Mouse (Mus musculus) MEL (cell line): ENCODE measurements at regions not wholly inside any gene's neighbourhood (a gene's known extent, or its start where the extent isn't known, plus 50 kb on each side); places are given as distances from the start of the nearest gene placed in this dataset.

Source experiments
- DNase-seq: peaks from one replicate; pipeline ENCODE4 v3.0.0; 2011; ENCODE audit warnings: low read depth, low spot score
- H3K27ac ChIP-seq: 2 replicates; pipeline ENCODE4 v1.5.1; 2012; ENCODE audit warnings: low read depth, mild to moderate bottlenecking, control low read depth, low read length, moderate library complexity; ENCODE audit not compliant: control insufficient read depth
- H3K27me3 ChIP-seq, 2 experiments: fragments of 150-350 bp in 1 of 2; sonication (generic) in 1 of 2; 2 replicates each; pipeline ENCODE4 v1.6.1; 2012; ENCODE audit warnings: low read length in 2 of 2, mild to moderate bottlenecking in 2 of 2, improper control_type of control experiment in 1 of 2, moderate library complexity in 1 of 2; ENCODE audit not compliant: insufficient read depth in 2 of 2, control insufficient read depth in 1 of 2
- H3K36me3 ChIP-seq, 2 experiments: 2 replicates each; pipeline ENCODE4 v1.6.1; 2012 to 2014; ENCODE audit warnings: low read length in 2 of 2, improper control_type of control experiment in 1 of 2, inconsistent platforms in 1 of 2, mild to moderate bottlenecking in 1 of 2; ENCODE audit not compliant: insufficient read depth in 2 of 2, control insufficient read depth in 1 of 2
- H3K4me1 ChIP-seq, 2 experiments: fragments of 150-350 bp in 1 of 2; sonication (generic) in 1 of 2; 2 replicates each; pipeline ENCODE4 v1.6.1; 2012; ENCODE audit warnings: low read length in 2 of 2, improper control_type of control experiment in 1 of 2, mild to moderate bottlenecking in 1 of 2; ENCODE audit not compliant: insufficient read depth in 2 of 2, control insufficient read depth in 1 of 2
- H3K4me3 ChIP-seq, 2 experiments: fragments of 150-350 bp in 1 of 2; sonication (generic) in 1 of 2; 2 replicates each; pipeline ENCODE4 v1.5.1; 2012; ENCODE audit warnings: low read depth in 2 of 2, low read length in 2 of 2, mild to moderate bottlenecking in 2 of 2, moderate library complexity in 2 of 2, control low read depth in 1 of 2, improper control_type of control experiment in 1 of 2; ENCODE audit not compliant: control insufficient read depth in 1 of 2, insufficient read depth in 1 of 2
- H3K79me2 ChIP-seq: 2 replicates; pipeline ENCODE4 v1.6.1; 2012; ENCODE audit warnings: mild to moderate bottlenecking, low read length, moderate library complexity; ENCODE audit not compliant: control insufficient read depth, poor library complexity, insufficient read depth
- H3K9ac ChIP-seq: 2 replicates; pipeline ENCODE4 v1.6.1; 2012; ENCODE audit warnings: low read depth, mild to moderate bottlenecking, control low read depth, low read length, moderate library complexity; ENCODE audit not compliant: control insufficient read depth, poor library complexity, severe bottlenecking
- H3K9me3 ChIP-seq: fragments of 150-350 bp; sonication (generic); replicated peaks from 2 replicates; pipeline ENCODE4 v1.6.1; 2012; ENCODE audit warnings: mild to moderate bottlenecking, low read length, improper control_type of control experiment, moderate library complexity; ENCODE audit not compliant: insufficient read depth
- BHLHE40 ChIP-seq: IDR thresholded peaks from 2 replicates; pipeline ENCODE4 v1.6.1; 2012; ENCODE audit warnings: low read depth, mild to moderate bottlenecking, inconsistent platforms, low read length, improper control_type of control experiment, borderline replicate concordance
- CTCF ChIP-seq, 3 experiments: IDR thresholded peaks in 2 of 3; conservative IDR thresholded peaks in 1 of 3; 2 replicates each; pipeline ENCODE4 v1.5.1; 2011 to 2012; ENCODE audit warnings: low read length in 3 of 3, low read depth in 2 of 3, mild to moderate bottlenecking in 2 of 3, improper control_type of control experiment in 1 of 3, inconsistent platforms in 1 of 3, mixed read lengths in 1 of 3, moderate library complexity in 1 of 3; ENCODE audit not compliant: control insufficient read depth in 1 of 3, insufficient read depth in 1 of 3, poor library complexity in 1 of 3, severe bottlenecking in 1 of 3
- ELF1 ChIP-seq: IDR thresholded peaks from 2 replicates; pipeline ENCODE4 v1.6.1; 2014; ENCODE audit warnings: low read depth, mild to moderate bottlenecking, inconsistent platforms, low read length, improper control_type of control experiment, moderate library complexity
- EP300 ChIP-seq, 2 experiments: IDR thresholded peaks; 2 replicates each; pipeline ENCODE4 v1.6.1; 2011; ENCODE audit warnings: improper control_type of control experiment in 2 of 2, low read length in 2 of 2, low read depth in 1 of 2, mild to moderate bottlenecking in 1 of 2
- ETS1 ChIP-seq: IDR thresholded peaks from 2 replicates; pipeline ENCODE4 v1.6.1; 2012; ENCODE audit warnings: low read depth, mild to moderate bottlenecking, inconsistent platforms, low read length, improper control_type of control experiment, moderate library complexity
- HCFC1 ChIP-seq: IDR thresholded peaks from 2 replicates; pipeline ENCODE4 v1.6.1; 2012; ENCODE audit warnings: low read depth, mild to moderate bottlenecking, inconsistent platforms, low read length, improper control_type of control experiment, moderate library complexity
- JUND ChIP-seq: IDR thresholded peaks from 2 replicates; pipeline ENCODE4 v1.6.1; 2011; ENCODE audit warnings: low read depth, mild to moderate bottlenecking, improper control_type of control experiment, low read length
- KAT2A ChIP-seq: conservative IDR thresholded peaks from 2 replicates; pipeline ENCODE4 v1.6.1; 2012; ENCODE audit warnings: low read depth, low read length, improper control_type of control experiment, inconsistent platforms
- MAFK ChIP-seq: IDR thresholded peaks from 2 replicates; pipeline ENCODE4 v1.6.1; 2011; ENCODE audit warnings: low read depth, mild to moderate bottlenecking, low read length, improper control_type of control experiment, borderline replicate concordance
- MAX ChIP-seq: IDR thresholded peaks from 2 replicates; pipeline ENCODE4 v1.6.1; 2011; ENCODE audit warnings: low read length, improper control_type of control experiment
- MAZ ChIP-seq: IDR thresholded peaks from 2 replicates; pipeline ENCODE4 v1.6.1; 2012; ENCODE audit warnings: low read depth, mild to moderate bottlenecking, inconsistent platforms, low read length, improper control_type of control experiment
- MYC ChIP-seq: IDR thresholded peaks from 2 replicates; pipeline ENCODE4 v1.6.1; 2011; ENCODE audit warnings: low read depth, mild to moderate bottlenecking, low read length, improper control_type of control experiment, moderate library complexity
- NELFE ChIP-seq: IDR thresholded peaks from 2 replicates; pipeline ENCODE4 v1.6.1; 2011; ENCODE audit warnings: low read depth, low read length, improper control_type of control experiment
- NRF1 ChIP-seq: IDR thresholded peaks from 2 replicates; pipeline ENCODE4 v1.6.1; 2014; ENCODE audit warnings: low read depth, mild to moderate bottlenecking, inconsistent platforms, low read length, improper control_type of control experiment, moderate library complexity; ENCODE audit not compliant: poor library complexity, insufficient read depth, severe bottlenecking
- POLR2AphosphoS2 ChIP-seq: IDR thresholded peaks from 2 replicates; pipeline ENCODE4 v1.6.1; 2011; ENCODE audit warnings: low read length, improper control_type of control experiment
- POLR2AphosphoS5 ChIP-seq: IDR thresholded peaks from 2 replicates; pipeline ENCODE4 v1.6.1; 2012; ENCODE audit warnings: low read depth, borderline replicate concordance, mild to moderate bottlenecking, inconsistent platforms, low read length, moderate library complexity, mixed read lengths
- RAD21 ChIP-seq: IDR thresholded peaks from 2 replicates; pipeline ENCODE4 v1.6.1; 2011; ENCODE audit warnings: mild to moderate bottlenecking, low read depth, low read length, improper control_type of control experiment
- SIN3A ChIP-seq: IDR thresholded peaks from 2 replicates; pipeline ENCODE4 v1.6.1; 2012; ENCODE audit warnings: low read length, improper control_type of control experiment, inconsistent platforms
- SMC3 ChIP-seq: IDR thresholded peaks from 2 replicates; pipeline ENCODE4 v1.6.1; 2011; ENCODE audit warnings: low read depth, low read length, improper control_type of control experiment
- TAL1 ChIP-seq: IDR thresholded peaks from 2 replicates; pipeline ENCODE4 v1.6.1; 2012; ENCODE audit warnings: mild to moderate bottlenecking, inconsistent platforms, low read length, moderate library complexity, mixed read lengths
- TBP ChIP-seq: IDR thresholded peaks from 2 replicates; pipeline ENCODE4 v1.8.0; 2011; ENCODE audit warnings: low read depth, low read length, improper control_type of control experiment
- ZKSCAN1 ChIP-seq: IDR thresholded peaks from 2 replicates; pipeline ENCODE4 v1.6.1; 2012; ENCODE audit warnings: low read depth, mild to moderate bottlenecking, inconsistent platforms, low read length, improper control_type of control experiment, moderate library complexity
- ZMIZ1 ChIP-seq: IDR thresholded peaks from 2 replicates; pipeline ENCODE4 v1.6.1; 2012; ENCODE audit warnings: low read depth, mild to moderate bottlenecking, inconsistent platforms, low read length, improper control_type of control experiment, moderate library complexity
- ZNF384 ChIP-seq: IDR thresholded peaks from 2 replicates; pipeline ENCODE4 v1.6.1; 2012; ENCODE audit warnings: low read depth, mild to moderate bottlenecking, inconsistent platforms, low read length, improper control_type of control experiment

DNA sequence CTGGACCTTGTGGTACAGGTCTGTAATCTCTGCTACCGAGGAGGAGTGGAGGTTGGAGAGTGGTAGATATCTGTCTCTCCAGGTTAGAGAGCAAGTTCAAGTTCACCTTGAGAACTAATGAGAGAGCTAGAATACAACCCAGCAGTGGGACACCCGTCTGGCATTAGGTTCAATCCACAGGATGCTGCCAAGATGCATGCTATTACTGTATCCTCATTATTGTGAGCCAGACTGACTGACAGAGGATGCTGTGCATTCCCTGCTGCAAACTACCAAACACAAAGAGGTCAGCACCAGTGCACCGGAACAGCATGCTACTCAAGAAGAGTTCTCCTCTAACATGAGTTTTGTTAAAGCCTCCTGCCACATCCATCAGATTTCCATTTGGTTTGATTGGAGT, 253.6 kb upstream of the Tram1l1 start:
- no peak for TF ChIP-seq TBP
- no peak for TF ChIP-seq ZKSCAN1
- no peak for TF ChIP-seq SIN3A
- TF ChIP-seq MAFK, result no peak
- no peak for TF ChIP-seq EP300 (IDR thresholded peaks at IDR 0.05; ENCODE audit: low read depth in 1 of 2, low read length in 2 of 2)
- TF ChIP-seq ZNF384, result no peak
- no peak for TF ChIP-seq POLR2AphosphoS5
- no peak for TF ChIP-seq NELFE
- TF ChIP-seq RAD21, result no peak
- TF ChIP-seq MYC, result no peak
- TF ChIP-seq ZMIZ1, result no peak
- no peak for TF ChIP-seq BHLHE40
- TF ChIP-seq, all 39 proteins: peak for 0
- Histone ChIP-seq H3K36me3 (no peaks in the 10 kb centered on the region), H3K9ac (no peak overlapping the region), H3K4me3 (no peak overlapping the region), H3K79me2 (no peaks in the 10 kb centered on the region), H3K4me1 (no peaks in the 10 kb centered on the region), H3K27ac (no peak overlapping the region), H3K9me3 (no peaks in the 10 kb centered on the region), H3K27me3 (no peaks in the 10 kb centered on the region)
- DNase-seq, result no peak

DNA sequence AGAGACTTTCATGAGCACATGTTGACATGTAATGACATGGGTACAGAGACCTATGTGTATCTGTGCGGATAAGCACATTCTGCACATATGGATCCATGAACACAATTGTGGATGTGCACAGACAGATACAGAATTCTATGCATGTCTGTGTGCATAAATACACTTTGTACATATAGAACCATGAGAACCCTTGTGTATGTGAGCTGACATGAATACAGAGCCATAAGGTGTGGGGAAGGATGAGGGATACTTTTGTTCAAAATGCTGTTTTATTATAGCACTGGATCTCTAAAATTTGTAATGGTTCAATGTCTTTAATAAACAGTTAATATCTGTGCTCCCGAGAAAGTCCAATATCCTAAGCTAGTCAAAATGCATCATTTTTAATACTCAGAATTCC, 253.1 kb upstream of the Tram1l1 start:
- H3K4me1 ChIP-seq, result no peaks in the 10 kb centered on the region
- H3K4me3 ChIP-seq, result no peak overlapping the region
- TF ChIP-seq TBP, result no peak
- no peak for TF ChIP-seq ETS1
- TF ChIP-seq ELF1, result no peak
- no peak for TF ChIP-seq POLR2AphosphoS2
- no peak for TF ChIP-seq SIN3A
- TF ChIP-seq HCFC1, result no peak
- TF ChIP-seq MAZ, result no peak
- TF ChIP-seq JUND, result no peak
- no peak for TF ChIP-seq POLR2AphosphoS5
- no peak for TF ChIP-seq NELFE
- TF ChIP-seq NRF1, result no peak
- TF ChIP-seq KAT2A, result no peak
- TF ChIP-seq ZNF384, result no peak
- no peak for TF ChIP-seq CTCF (IDR thresholded peaks at IDR 0.05 in 2 of 3, conservative IDR thresholded peaks at IDR 0.05 in 1 of 3; ENCODE audit: control insufficient read depth in 1 of 3, insufficient read depth in 1 of 3, low read depth in 2 of 3, low read length in 3 of 3, poor library complexity in 1 of 3, severe bottlenecking in 1 of 3)
- no peak for TF ChIP-seq SMC3
- no peak for TF ChIP-seq MAX
- TF ChIP-seq MAFK, result no peak
- no peak for TF ChIP-seq BHLHE40
- no peak for TF ChIP-seq TAL1
- H3K9me3 ChIP-seq, result no peaks in the 10 kb centered on the region
- no peaks in the 10 kb centered on the region for H3K79me2 ChIP-seq
- H3K9ac ChIP-seq, result no peak overlapping the region
- no peak overlapping the region for H3K27ac ChIP-seq
- no peaks in the 10 kb centered on the region for H3K27me3 ChIP-seq
- no peak for DNase-seq
- no peaks in the 10 kb centered on the region for H3K36me3 ChIP-seq
